Mouse (Mus musculus) spleen, adult 18-20 months (tissue): ENCODE measurements around the gene Acp7.
"Not testable (repeated sequence)": the region's sequence is repeated elsewhere in the genome, so short reads cannot be mapped to it uniquely, and the experiment has no call there.

Experiments used
- DNase-seq, 2 experiments: peaks; one replicate each; pipeline ENCODE4 v3.0.0; 2022; ENCODE audit warnings: mixed read lengths in 2 of 2

Acp7 gene

GRCm38 (mm10) chr7:28631073-28631472 lies at the start of gene Acp7:
Gene Acp7 (minus strand): TSS chr7:28631332.
- no peak for DNase-seq

- DNase-seq: no peak
Measured at GRCm38 (mm10) chr7:28677624-28678023, 46.5 kb upstream of the Acp7 start.

GRCm38 (mm10) chr7:28676811-28677541 lies 45.8 kb upstream of the Acp7 start:
- no peak for DNase-seq

- DNase-seq: no peak
Measured at GRCm38 (mm10) chr7:28675746-28676145, 44.6 kb upstream of the Acp7 start.

GRCm38 (mm10) chr7:28674994-28675393 lies 43.9 kb upstream of the Acp7 start:
- peak in 1 of 2 experiments; percentile 24 for DNase-seq

- not testable (repeated sequence) for DNase-seq
Measured at GRCm38 (mm10) chr7:28672786-28673185, 41.7 kb upstream of the Acp7 start.

- DNase-seq: no peak
Measured at GRCm38 (mm10) chr7:28672276-28672675, 41.1 kb upstream of the Acp7 start.

- DNase-seq: no peak
Measured at GRCm38 (mm10) chr7:28671172-28671571, 40.0 kb upstream of the Acp7 start.

- no peak for DNase-seq
Measured at GRCm38 (mm10) chr7:28665620-28666579, 34.8 kb upstream of the Acp7 start.

- no peak for DNase-seq
Measured at GRCm38 (mm10) chr7:28656430-28656829, 25.3 kb upstream of the Acp7 start.

- no peak for DNase-seq
Measured at GRCm38 (mm10) chr7:28651157-28651556, 20.0 kb upstream of the Acp7 start.

GRCm38 (mm10) chr7:28647016-28647415 lies 15.9 kb upstream of the Acp7 start:
- DNase-seq: no peak

- DNase-seq: no peak
Measured at GRCm38 (mm10) chr7:28645947-28646475, 14.9 kb upstream of the Acp7 start.

GRCm38 (mm10) chr7:28645366-28645765 lies 14.2 kb upstream of the Acp7 start:
- no peak for DNase-seq

- DNase-seq: no peak
Measured at GRCm38 (mm10) chr7:28641546-28641945, 10.4 kb upstream of the Acp7 start.

GRCm38 (mm10) chr7:28637511-28637910 lies 6.4 kb upstream of the Acp7 start:
- no peak for DNase-seq

GRCm38 (mm10) chr7:28634128-28634527 lies 3.0 kb upstream of the Acp7 start:
- DNase-seq: no peak

- no peak for DNase-seq
Measured at GRCm38 (mm10) chr7:28624791-28625190, 6.3 kb downstream of the Acp7 start.

- no peak for DNase-seq
Measured at GRCm38 (mm10) chr7:28619098-28619715, 11.9 kb downstream of the Acp7 start.

GRCm38 (mm10) chr7:28605951-28606350 lies 25.2 kb downstream of the Acp7 start:
- no peak for DNase-seq

GRCm38 (mm10) chr7:28603788-28604187 lies 27.3 kb downstream of the Acp7 start:
- not testable (repeated sequence) for DNase-seq

GRCm38 (mm10) chr7:28603136-28603535 lies 28.0 kb downstream of the Acp7 start:
- DNase-seq: no peak

- peak in 1 of 2 experiments; percentile 45 for DNase-seq
Measured at GRCm38 (mm10) chr7:28601668-28602067, 29.5 kb downstream of the Acp7 start.
